Mouse (Mus musculus): Measurements from ENCODE around the gene Col4a3bp. TPM values are rescaled to one million over a fixed set of nuclear protein-coding genes. Genes with fewer than 3 reads are reported as not detected.

The Col4a3bp gene
- polyA plus RNA-seq (2015; fragmentation: Nextera tagmentation; extraction: Ambion mirVana) = 11.4 and 11.5 TPM in 2 replicates

DNA sequence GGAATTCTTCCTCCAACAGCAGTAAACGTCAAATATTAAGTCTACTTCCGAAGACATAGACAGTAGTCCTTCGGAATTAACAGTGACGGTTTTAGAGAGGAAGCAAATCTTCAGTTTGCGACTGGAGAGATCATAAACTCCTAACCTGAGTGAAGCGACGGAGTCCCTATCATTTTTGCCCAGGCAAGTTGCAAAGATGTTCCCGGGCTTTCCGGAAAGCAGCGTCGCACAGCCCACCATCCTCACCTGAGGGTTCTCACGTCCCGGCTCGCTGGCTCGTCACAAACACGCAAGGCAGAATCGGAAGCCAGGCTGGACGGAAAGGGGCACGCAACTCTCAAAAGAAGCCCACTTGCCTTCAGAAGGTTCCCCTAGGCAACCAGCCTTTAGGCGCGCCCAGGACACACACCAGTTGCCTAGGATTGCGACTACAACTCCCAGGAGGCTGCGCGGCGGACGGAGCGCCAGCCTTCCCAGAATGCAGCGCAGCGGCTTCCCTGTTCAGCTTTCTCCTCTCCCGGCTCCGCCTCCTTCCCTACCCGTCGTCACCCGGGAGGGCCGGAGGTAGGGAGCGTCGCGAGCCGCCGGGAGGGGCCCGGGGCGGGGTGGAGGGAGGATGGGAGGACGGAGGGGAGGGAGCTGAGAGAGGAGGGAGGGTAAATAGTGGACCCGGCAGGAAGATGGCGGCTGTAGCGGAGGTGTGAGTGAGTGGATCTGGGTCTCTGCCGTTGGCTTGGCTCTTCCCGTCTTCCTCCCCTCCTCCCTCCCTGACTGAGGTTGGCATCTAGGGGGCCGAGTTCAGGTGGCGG, at the start of gene Col4a3bp, which contains the start of gene Polk:
TSS of gene Col4a3bp (plus strand) at position 538 of the 809 bp plus-strand sequence.
TSS of gene Polk (minus strand) at position 499 of the 809 bp plus-strand sequence.

DNA sequence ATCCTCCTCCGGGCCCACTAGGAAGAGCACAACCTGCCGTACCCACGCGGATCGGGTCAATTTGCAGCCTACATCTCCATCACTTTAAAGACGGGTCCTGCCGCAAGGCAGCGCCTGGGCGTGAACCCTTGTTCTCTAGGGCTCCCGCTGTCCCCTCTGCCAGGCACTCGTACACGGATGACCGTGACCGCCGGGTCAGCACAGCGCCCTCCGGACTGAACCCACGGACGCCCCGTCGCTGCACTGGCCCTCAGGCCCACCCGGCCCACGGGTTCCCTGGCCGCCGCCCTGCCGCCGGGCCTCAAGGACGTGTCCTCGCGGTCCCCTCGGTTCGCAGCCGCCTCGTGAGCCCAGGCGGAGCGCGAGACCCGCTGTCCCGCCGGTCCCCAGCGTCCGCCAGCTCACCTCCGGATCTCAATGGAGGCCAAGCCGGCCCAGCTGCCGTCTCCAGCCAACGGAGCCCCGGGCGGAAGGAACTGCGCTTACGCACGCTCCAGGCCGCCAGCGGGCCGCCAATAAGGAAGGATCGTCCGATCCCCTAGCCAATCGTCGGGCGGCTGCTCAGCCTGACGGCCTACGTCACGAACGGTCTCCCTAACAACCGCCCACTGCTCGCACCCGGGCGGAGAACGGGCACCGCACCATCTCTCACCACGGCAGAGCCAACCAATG, 128.1 kb downstream of the Col4a3bp start, which contains the start of gene Hmgcr:
TSS of gene Hmgcr (minus strand) at position 531 of the 672 bp plus-strand sequence.

Other genes starting within 250 kb of the Col4a3bp start
- 5.3 and 6.4 TPM in 2 replicates for gene Poc5, start 154.3 kb upstream of the Col4a3bp start, polyA plus RNA-seq (2015; fragmentation: Nextera tagmentation; extraction: Ambion mirVana)
- 1.5 and 1.7 TPM in 2 replicates for gene Ankdd1b, start 71.4 kb upstream of the Col4a3bp start, polyA plus RNA-seq (2015; fragmentation: Nextera tagmentation; extraction: Ambion mirVana)
- gene Gm17622, start 51.9 kb upstream of the Col4a3bp start, polyA plus RNA-seq (2015; fragmentation: Nextera tagmentation; extraction: Ambion mirVana) = not detected in 2 replicates
- gene Polk, start within 50 bp of the Col4a3bp start, polyA plus RNA-seq (2015; fragmentation: Nextera tagmentation; extraction: Ambion mirVana) = 7.3 and 8.2 TPM in 2 replicates
- gene Hmgcr, start 128.3 kb downstream of the Col4a3bp start, polyA plus RNA-seq (2015; fragmentation: Nextera tagmentation; extraction: Ambion mirVana) = 44.2 and 91.8 TPM in 2 replicates
- gene Ankrd31, start 205.7 kb downstream of the Col4a3bp start, polyA plus RNA-seq (2015; fragmentation: Nextera tagmentation; extraction: Ambion mirVana) = not detected in 2 replicates